Mouse (Mus musculus): ENCODE measurements at regions not wholly inside any gene's neighbourhood (a gene's known extent, or its start where the extent isn't known, plus 50 kb on each side); places are given as distances from the start of the nearest gene placed in this dataset.

- Histone ChIP-seq H3K27me3 (ENCODE audit: control insufficient read depth, insufficient read depth, insufficient read length) (no peaks in the 10 kb centered on the region), H3K79me2 (ENCODE audit: control insufficient read depth, insufficient read depth) (no peaks in the 10 kb centered on the region), H3K4me2 (ENCODE audit: low read depth) (no peak overlapping the region), H3K4me3 (no peak overlapping the region), H3ac (ENCODE audit: control insufficient read depth, insufficient read length) (no peak overlapping the region), H3K36me3 (ENCODE audit: control insufficient read depth, insufficient read depth) (no peaks in the 10 kb centered on the region)
- TF ChIP-seq TCF12 (IDR thresholded peaks at IDR 0.05; ENCODE audit: insufficient read depth, poor library complexity, severe bottlenecking) (no peak), MYOG (IDR thresholded peaks at IDR 0.05; ENCODE audit: control insufficient read depth in 1 of 3, insufficient read depth in 1 of 3, insufficient read length in 2 of 3, low read depth in 2 of 3) (no peak), CEBPB (IDR thresholded peaks at IDR 0.05; ENCODE audit: insufficient read depth, poor library complexity, severe bottlenecking) (no peak), POLR2A (IDR thresholded peaks at IDR 0.05; ENCODE audit: insufficient read length, low read depth) (no peak), TCF3 (IDR thresholded peaks at IDR 0.05; ENCODE audit: insufficient read length, low read depth) (no peak), REST (IDR thresholded peaks at IDR 0.05; ENCODE audit: insufficient read depth, insufficient read length) (no peak), MYOD1 (IDR thresholded peaks at IDR 0.05; ENCODE audit: control insufficient read depth in 1 of 3, insufficient read length in 2 of 3, low read depth in 2 of 3) (no peak), MAX (IDR thresholded peaks at IDR 0.05; ENCODE audit: low read depth) (no peak), USF1 (IDR thresholded peaks at IDR 0.05; ENCODE audit: low read depth) (no peak), E2F4 (IDR thresholded peaks at IDR 0.05; ENCODE audit: insufficient read depth) (no peak), SRF (IDR thresholded peaks at IDR 0.05; ENCODE audit: control insufficient read depth, insufficient read length, low read depth) (no peak), POLR2AphosphoS2 (IDR thresholded peaks at IDR 0.05; ENCODE audit: insufficient read length, low read depth) (no peak)
These were observed 817.1 kb downstream of the Gm9195 start for GRCm38 (mm10) chr14:71674564-71674963.

GRCm38 (mm10) chr14:71673837-71674236 lies 817.8 kb downstream of the Gm9195 start:
- no peak overlapping the region for H3ac ChIP-seq (ENCODE audit: control insufficient read depth, insufficient read length)
- H3K4me3 ChIP-seq, result no peak overlapping the region
- no peaks in the 10 kb centered on the region for H3K27me3 ChIP-seq (ENCODE audit: control insufficient read depth, insufficient read depth, insufficient read length)
- TF ChIP-seq REST (IDR thresholded peaks at IDR 0.05; ENCODE audit: insufficient read depth, insufficient read length), result no peak
- no peak for TF ChIP-seq MYOG (IDR thresholded peaks at IDR 0.05; ENCODE audit: control insufficient read depth in 1 of 3, insufficient read depth in 1 of 3, insufficient read length in 2 of 3, low read depth in 2 of 3)
- TF ChIP-seq MAX (IDR thresholded peaks at IDR 0.05; ENCODE audit: low read depth), result no peak
- no peak for TF ChIP-seq USF1 (IDR thresholded peaks at IDR 0.05; ENCODE audit: low read depth)
- TF ChIP-seq E2F4 (IDR thresholded peaks at IDR 0.05; ENCODE audit: insufficient read depth), result no peak
- no peak for TF ChIP-seq SRF (IDR thresholded peaks at IDR 0.05; ENCODE audit: control insufficient read depth, insufficient read length, low read depth)
- no peak for TF ChIP-seq TCF12 (IDR thresholded peaks at IDR 0.05; ENCODE audit: insufficient read depth, poor library complexity, severe bottlenecking)
- no peak for TF ChIP-seq POLR2AphosphoS2 (IDR thresholded peaks at IDR 0.05; ENCODE audit: insufficient read length, low read depth)
- no peak for TF ChIP-seq TCF3 (IDR thresholded peaks at IDR 0.05; ENCODE audit: insufficient read length, low read depth)
- no peak for TF ChIP-seq POLR2A (IDR thresholded peaks at IDR 0.05; ENCODE audit: insufficient read length, low read depth)
- TF ChIP-seq MYOD1 (IDR thresholded peaks at IDR 0.05; ENCODE audit: control insufficient read depth in 1 of 3, insufficient read length in 2 of 3, low read depth in 2 of 3), result no peak
- TF ChIP-seq CEBPB (IDR thresholded peaks at IDR 0.05; ENCODE audit: insufficient read depth, poor library complexity, severe bottlenecking), result no peak
- no peaks in the 10 kb centered on the region for H3K36me3 ChIP-seq (ENCODE audit: control insufficient read depth, insufficient read depth)
- H3K79me2 ChIP-seq (ENCODE audit: control insufficient read depth, insufficient read depth), result no peaks in the 10 kb centered on the region
- H3K4me2 ChIP-seq (ENCODE audit: low read depth), result no peak overlapping the region

DNA sequence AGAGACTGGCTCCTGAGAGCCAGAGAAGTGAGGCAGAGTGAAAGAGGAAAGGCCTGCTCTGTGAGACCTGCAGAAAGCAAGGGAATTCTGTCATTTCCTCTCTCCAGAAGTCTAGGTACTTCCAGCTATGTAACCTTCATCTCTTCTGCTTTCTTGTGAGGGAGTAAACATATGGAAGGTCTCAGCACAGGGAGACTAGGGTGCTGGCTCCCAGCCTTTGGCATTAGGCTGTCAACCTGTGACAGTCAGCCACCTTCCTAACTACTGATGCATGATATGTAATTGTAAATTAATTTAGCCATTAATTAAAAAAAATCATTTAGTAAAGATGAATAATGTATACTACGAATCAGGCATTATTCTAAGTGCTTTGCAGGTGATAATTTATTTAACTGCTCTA lies 819.2 kb downstream of the Gm9195 start:
- Histone ChIP-seq H3K27me3 (ENCODE audit: control insufficient read depth, insufficient read depth, insufficient read length) (no peaks in the 10 kb centered on the region), H3K4me2 (ENCODE audit: low read depth) (no peak overlapping the region), H3K36me3 (ENCODE audit: control insufficient read depth, insufficient read depth) (no peaks in the 10 kb centered on the region), H3K4me3 (no peak overlapping the region), H3ac (ENCODE audit: control insufficient read depth, insufficient read length) (no peak overlapping the region), H3K79me2 (ENCODE audit: control insufficient read depth, insufficient read depth) (no peaks in the 10 kb centered on the region)
- TF ChIP-seq POLR2A (IDR thresholded peaks at IDR 0.05; ENCODE audit: insufficient read length, low read depth) (no peak), REST (IDR thresholded peaks at IDR 0.05; ENCODE audit: insufficient read depth, insufficient read length) (no peak), CEBPB (IDR thresholded peaks at IDR 0.05; ENCODE audit: insufficient read depth, poor library complexity, severe bottlenecking) (no peak), POLR2AphosphoS2 (IDR thresholded peaks at IDR 0.05; ENCODE audit: insufficient read length, low read depth) (no peak), MYOD1 (IDR thresholded peaks at IDR 0.05; ENCODE audit: control insufficient read depth in 1 of 3, insufficient read length in 2 of 3, low read depth in 2 of 3) (no peak), E2F4 (IDR thresholded peaks at IDR 0.05; ENCODE audit: insufficient read depth) (no peak), TCF12 (IDR thresholded peaks at IDR 0.05; ENCODE audit: insufficient read depth, poor library complexity, severe bottlenecking) (no peak), TCF3 (IDR thresholded peaks at IDR 0.05; ENCODE audit: insufficient read length, low read depth) (no peak), MAX (IDR thresholded peaks at IDR 0.05; ENCODE audit: low read depth) (no peak)

DNA sequence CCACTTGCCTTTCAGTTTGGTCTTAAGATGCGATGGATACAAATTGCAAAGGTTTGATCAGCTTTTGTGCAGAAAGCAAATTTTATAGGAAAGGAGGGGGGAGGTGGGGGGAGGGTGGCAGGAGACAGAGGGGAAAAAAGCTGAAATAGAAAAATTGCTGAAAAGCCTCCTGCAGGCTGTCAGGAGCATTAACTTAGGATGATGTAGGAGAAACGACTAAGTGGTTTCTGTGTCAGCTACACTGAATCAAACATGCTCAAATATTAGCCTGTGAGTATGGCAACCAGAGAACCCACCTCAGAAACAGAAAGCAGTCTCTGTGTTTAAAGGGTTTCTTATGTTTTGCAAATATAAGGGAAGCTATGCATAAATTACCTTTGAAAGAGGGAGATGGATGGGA lies 819.6 kb downstream of the Gm9195 start:
- Histone ChIP-seq H3K4me3 (no peak overlapping the region), H3ac (ENCODE audit: control insufficient read depth, insufficient read length) (no peak overlapping the region), H3K27me3 (ENCODE audit: control insufficient read depth, insufficient read depth, insufficient read length) (no peaks in the 10 kb centered on the region), H3K79me2 (ENCODE audit: control insufficient read depth, insufficient read depth) (no peaks in the 10 kb centered on the region), H3K36me3 (ENCODE audit: control insufficient read depth, insufficient read depth) (no peaks in the 10 kb centered on the region), H3K4me2 (ENCODE audit: low read depth) (no peak overlapping the region)
- TF ChIP-seq TCF12 (IDR thresholded peaks at IDR 0.05; ENCODE audit: insufficient read depth, poor library complexity, severe bottlenecking), result no peak
- no peak for TF ChIP-seq E2F4 (IDR thresholded peaks at IDR 0.05; ENCODE audit: insufficient read depth)
- no peak for TF ChIP-seq POLR2AphosphoS2 (IDR thresholded peaks at IDR 0.05; ENCODE audit: insufficient read length, low read depth)
- TF ChIP-seq CEBPB (IDR thresholded peaks at IDR 0.05; ENCODE audit: insufficient read depth, poor library complexity, severe bottlenecking), result no peak
- TF ChIP-seq MYOG (IDR thresholded peaks at IDR 0.05; ENCODE audit: control insufficient read depth in 1 of 3, insufficient read depth in 1 of 3, insufficient read length in 2 of 3, low read depth in 2 of 3), result no peak
- TF ChIP-seq POLR2A (IDR thresholded peaks at IDR 0.05; ENCODE audit: insufficient read length, low read depth), result no peak
- no peak for TF ChIP-seq TCF3 (IDR thresholded peaks at IDR 0.05; ENCODE audit: insufficient read length, low read depth)
- TF ChIP-seq SRF (IDR thresholded peaks at IDR 0.05; ENCODE audit: control insufficient read depth, insufficient read length, low read depth), result no peak
- TF ChIP-seq MYOD1 (IDR thresholded peaks at IDR 0.05; ENCODE audit: control insufficient read depth in 1 of 3, insufficient read length in 2 of 3, low read depth in 2 of 3), result no peak
- no peak for TF ChIP-seq REST (IDR thresholded peaks at IDR 0.05; ENCODE audit: insufficient read depth, insufficient read length)
